ENCODE assay signal across 32 mouse cellular contexts in the genomic region with DNA sequence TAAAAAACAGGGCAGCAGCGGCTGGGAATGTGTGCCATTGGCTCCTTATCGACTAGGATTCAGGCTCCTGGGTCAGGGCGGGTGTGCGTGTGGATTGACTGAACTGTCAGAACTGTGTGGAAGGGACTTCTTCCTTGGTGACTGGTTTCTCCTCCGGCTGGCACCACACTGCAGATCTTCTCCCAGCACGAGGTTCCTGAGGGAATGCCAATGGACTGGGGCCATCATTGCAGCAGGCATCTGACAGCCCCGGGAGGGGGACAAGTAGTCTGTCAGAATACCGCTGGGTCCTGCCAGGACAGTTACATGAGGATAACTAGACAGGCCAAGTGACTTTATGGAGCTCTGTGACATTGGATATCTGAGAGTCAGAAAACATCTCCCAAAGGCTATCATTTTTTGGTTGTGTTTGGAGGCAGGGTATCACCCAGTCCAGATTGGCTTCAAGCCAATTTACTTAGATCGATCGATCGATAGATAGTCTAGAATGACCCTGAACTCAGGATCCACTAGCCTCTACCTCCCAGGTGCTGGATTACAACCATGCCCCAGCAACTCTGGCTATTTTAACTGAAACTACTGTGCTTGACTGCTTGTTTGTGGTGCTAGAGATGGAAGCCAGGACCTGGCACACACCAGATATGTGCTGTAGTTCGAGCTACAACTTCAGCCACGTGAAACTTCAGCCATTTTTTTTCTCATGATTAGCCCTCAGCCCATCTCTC. TPM values are rescaled to one million over a fixed set of nuclear protein-coding genes. Genes with fewer than 3 reads are reported as not detected.
"Had no signal": no experiment of that assay in that cellular context is flagged by ENCODE, and none has a peak within 500 bp of the region (broad histone marks: within the 10 kb centered on the region; RNA-seq: fewer than 3 reads in every experiment).

No protein-coding gene starts in this region.

- DNase-seq: kidney, adult 9 months; kidney, postnatal 25 days; layer of hippocampus, postnatal 36 days; lung, adult 18-20 months; lung, postnatal 10 days; lung, postnatal 36 days; retina, postnatal 1 day; thymus, adult 18-20 months; thymus, postnatal 36 days had no signal

- H3K27ac ChIP-seq: left cerebral cortex, adult 2 months; liver, embryonic 15.5 days; lung, embryonic 15.5 days; midbrain, embryonic 10.5 days; midbrain, embryonic 13.5 days; neural tube, embryonic 13.5 days had no signal

- ATAC-seq: midbrain, embryonic 13.5 days; midbrain, embryonic 16.5 days had no signal

- H3K4me3 ChIP-seq: left cerebral cortex, adult 2 months; liver, embryonic 15.5 days; lung, embryonic 15.5 days; megakaryocyte, embryonic 14.5 days; midbrain, embryonic 10.5 days; midbrain, embryonic 13.5 days; myocyte; neural tube, embryonic 13.5 days had no signal

RNA-seq across cellular contexts. Expression of a gene that starts 6.4 kb away (rescaled TPM):
- total RNA-seq: monocyte, adult 5-6 weeks had no signal

RNA-seq across cellular contexts. Expression of a gene that starts 38.4 kb away (rescaled TPM):
- total RNA-seq: layer of hippocampus, postnatal 10 days; layer of hippocampus, postnatal 36 days; left cerebral cortex, adult 2 months; left cerebral cortex, postnatal 10 days; left cerebral cortex, postnatal 36 days; monocyte, adult 5-6 weeks; neutrophil, adult 5-6 weeks had no signal
- polyA plus RNA-seq: kidney, embryonic 16.5 days; large intestine, adult 2 months; limb, embryonic 11.5 days; limb, embryonic 14.5 days; liver, embryonic 11.5 days; liver, embryonic 15.5 days; lung, embryonic 15.5 days; midbrain, embryonic 10.5 days; midbrain, embryonic 13.5 days; midbrain, embryonic 16.5 days; myocyte; neural tube, embryonic 13.5 days; small intestine, adult 2 months; spleen, adult 2 months; stomach, embryonic 16.5 days; urinary bladder, adult 2 months had no signal
